Mouse (Mus musculus) adrenal gland, adult (tissue): ENCODE measurements around the gene Hbb-bh2.
A peak's percentile ranks its signal among the peaks of the same experiment; 100 is the strongest.
"Not testable (repeated sequence)": the region's sequence is repeated elsewhere in the genome, so short reads cannot be mapped to it uniquely, and the experiment has no call there.

Experiments used
- DNase-seq, 2 experiments: peaks; one replicate each; pipeline ENCODE4 v3.0.0; 2022 to 2023; ENCODE audit warnings: low spot score in 1 of 2; ENCODE audit not compliant: inconsistent age in 2 of 2

The Hbb-bh2 gene

DNA sequence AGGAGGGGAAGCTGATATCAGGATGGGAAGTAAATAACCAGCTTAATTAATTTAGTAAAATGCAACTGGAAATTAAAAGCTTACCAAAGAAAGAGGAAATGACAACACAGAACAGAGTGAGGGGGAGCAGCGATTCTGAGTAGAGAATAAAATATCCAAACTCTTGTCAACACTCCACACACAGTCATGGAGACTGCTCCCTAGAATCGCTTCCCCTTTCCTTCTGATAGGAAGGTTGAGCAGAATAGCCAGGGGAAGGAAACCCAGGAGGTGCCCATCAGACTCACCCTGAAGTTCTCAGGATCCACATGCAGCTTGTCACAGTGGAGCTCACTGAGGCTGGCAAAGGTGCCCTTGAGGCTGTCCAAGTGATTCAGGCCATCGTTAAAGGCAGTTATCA, 27.2 kb downstream of the Hbb-bh2 start:
- DNase-seq: not testable (repeated sequence)

DNA sequence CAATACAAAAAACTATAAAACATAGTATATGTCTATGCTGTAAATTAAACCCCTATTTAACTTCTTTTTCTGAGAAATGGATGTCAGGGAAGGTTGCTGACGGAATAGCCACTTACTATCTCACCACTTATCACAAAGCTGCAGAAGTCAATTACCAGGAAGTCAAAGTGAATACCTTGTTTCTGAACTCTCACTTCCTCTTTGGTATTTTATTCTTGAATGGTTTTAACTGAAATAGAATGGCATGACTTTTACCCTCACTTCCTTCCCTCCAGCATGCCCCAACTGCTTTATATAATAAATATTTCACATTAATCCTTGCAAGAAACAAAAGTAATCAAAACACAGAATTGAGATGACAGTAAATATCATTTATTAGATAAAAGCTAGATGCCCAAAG, 28.1 kb downstream of the Hbb-bh2 start:
- DNase-seq: no peak

DNA sequence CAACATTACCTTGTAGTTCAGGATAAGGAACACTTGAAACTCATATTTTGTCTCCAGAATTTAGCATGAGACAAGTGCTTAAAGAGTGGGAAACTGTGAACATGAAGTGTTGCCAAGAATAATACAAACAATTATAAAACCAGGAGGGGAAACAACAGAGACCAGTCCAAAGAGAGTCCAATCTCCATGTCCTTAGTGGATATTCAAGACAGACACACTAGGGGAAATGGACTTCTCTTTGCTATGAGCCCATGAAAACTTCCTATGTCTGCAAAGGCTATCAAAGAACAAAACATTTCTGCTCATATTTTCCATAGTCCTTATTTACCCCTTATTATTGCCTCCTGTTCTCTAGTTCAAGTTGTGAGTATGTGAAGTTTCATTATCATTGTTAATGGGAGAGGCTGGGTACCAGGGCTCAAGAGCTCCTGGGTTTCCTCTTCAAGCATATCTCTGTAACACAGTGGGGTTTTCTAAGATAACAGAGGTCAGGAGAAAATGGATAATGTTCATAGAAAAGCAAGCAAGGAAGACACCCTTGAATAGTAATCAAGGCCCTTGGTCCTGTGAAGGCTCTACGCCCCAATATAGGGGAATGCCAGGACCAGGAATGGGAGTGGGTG, 29.0 kb downstream of the Hbb-bh2 start:
- DNase-seq: no peak

DNA sequence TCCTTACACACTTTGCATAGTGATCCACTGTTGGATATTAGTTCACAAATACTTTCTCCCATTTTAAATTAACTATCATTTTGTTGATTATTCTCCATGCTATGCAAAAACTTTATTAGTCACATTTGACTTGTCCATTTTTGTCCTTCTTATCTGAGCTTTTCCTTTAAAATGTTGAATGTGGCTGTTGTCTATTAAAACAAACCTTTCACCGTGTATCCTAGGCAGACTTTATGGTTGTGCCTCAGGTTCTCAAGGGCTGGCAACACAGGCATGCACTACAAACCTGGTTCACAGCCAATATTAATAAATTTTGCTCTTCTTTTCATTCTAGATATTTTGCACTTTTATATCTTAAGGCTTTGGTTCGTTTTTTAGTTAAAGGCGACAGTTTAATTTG, 29.6 kb downstream of the Hbb-bh2 start:
- DNase-seq: no peak

DNA sequence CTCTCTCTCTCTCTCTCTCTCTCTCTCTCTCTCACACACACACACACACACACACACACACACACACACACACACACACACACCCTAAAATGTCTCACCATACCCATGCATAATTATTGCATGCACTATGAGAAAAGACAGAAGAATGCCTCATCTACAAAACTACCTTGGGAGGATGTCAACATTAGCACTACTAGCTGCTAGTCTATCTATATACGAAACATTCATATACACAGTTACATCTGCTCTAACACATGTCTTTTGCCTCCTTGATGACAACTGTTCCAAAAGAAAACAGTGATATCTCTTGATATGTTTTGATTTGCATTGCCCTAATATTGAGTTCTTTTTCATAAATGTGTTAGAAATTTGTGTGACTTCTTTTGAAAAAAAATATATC, 30.0 kb downstream of the Hbb-bh2 start:
- no peak for DNase-seq

DNA sequence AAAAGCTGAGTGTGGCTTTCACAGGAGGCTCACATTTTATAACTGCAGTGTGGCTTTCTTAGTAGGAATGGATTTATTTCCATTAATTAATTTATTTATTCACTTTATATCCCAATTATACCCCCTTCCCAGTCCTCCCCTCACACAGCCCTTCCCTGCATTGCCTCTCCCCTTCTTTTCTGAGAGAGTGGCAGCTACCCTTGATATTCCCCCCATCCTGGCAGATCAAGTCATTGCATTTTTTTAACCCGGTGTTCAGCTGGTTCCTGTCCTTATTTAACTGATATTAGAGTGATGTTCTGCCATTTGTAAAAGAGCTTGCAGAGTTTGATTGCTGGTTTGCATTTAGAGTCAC, 30.5 kb downstream of the Hbb-bh2 start:
- DNase-seq: no peak

DNA sequence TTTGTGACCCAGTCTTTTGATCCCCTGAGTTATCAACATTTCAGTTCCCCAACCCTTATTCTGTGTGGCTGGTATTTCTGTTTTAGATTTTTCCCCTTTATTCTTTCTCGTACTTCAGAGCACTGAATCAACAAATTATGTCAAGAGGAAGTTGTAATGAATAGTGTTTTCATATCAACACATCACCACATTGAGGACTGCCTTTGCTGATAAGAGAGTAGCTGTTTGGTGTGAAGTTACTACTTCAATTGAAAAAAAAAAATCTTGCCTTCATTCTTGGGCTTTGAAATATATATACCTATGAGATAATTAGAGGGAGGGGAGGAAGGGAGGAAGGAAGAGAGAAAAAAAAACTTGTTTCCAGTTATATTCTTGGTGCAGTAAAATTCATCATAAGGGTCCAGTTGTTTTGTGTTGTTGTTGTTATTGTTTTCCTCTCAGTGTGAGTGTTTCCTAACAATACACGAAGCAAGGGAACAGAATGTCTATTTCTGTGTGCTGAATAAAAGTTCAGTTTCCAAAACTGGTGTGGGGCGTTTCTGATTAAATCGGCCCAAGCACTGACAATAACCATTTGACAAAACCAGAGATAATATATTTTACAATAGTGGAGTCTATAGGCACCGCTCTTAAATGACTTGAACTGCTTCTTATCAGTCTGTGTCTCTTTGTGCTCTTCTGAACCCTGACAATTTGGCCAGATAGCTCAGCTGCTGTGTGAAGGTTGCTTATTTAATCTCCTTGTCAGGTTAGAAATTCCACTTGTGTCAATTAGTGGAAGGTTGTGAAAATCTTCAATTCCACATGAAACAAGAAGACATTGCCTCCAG, 31.1 kb downstream of the Hbb-bh2 start:
- DNase-seq: no peak

DNA sequence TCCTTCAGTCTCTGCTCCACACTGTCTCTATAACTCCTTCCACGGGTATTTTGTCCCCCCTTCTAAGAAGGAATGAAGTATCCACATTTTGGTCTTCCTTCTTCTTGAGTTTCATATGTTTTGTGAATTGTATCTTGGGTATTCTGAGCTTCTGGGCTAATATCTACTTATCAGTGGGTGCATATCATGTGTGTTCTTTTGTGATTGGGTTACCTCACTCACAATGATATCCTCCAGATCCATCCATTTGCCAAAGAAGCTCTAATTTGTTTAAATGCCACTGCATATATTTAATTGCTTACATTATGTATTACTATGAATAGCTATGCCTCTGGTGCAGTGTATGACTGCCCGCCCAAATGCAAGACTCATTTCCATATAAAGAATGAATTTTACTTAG, 32.2 kb downstream of the Hbb-bh2 start:
- not testable (repeated sequence) for DNase-seq

DNA sequence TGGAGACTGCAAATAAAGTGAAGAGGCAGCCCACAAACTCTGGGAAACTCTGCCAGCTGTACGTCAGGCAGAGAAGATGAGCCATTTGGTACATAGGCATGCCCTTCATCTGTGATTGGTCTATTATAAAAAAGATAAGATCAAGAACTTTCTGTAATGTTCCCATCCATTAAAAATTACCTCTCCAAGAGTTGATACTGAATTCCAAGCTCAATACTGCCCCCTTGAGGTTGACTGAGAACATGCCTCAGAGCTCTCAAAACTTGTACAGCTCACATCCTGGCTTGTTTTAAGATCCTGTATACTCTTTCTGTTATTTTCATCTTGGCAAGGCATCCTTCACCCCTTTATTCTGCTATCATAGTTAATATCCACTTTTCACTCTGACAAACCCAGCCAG, 33.5 kb downstream of the Hbb-bh2 start:
- peak; percentile 4 to 66 for DNase-seq

DNA sequence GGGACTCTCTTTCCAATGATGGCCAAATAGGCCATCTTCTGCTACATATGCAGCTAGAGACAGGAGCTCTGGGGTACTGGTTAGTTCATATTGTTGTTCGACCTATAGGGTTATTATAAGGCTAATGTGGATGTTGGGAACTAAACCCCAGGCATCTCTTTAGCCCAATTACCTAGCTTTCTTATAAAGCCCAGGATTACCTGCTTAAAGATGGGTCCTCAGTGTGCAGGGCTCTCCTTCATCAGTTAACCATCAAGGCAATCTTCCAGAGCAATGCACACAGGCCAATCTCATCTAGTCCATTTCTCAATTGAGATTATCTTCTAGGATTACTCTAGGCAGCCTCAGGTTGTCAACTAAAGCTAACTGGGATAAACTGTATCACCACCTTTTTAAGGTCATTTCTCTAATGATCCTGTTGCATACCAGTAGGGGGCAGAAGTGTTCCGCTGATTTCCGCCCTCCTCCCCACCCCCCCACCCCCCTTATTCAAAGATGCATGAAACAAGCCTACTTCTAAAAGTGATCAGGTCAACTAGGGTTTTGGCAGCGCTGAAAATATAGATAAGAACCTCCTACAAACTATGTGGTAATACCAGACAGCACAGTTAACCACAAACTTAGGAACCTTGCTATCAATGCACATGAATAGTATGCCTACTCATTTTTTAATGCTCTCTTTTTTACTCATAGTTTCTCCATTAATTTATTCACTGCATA, 47.5 kb downstream of the Hbb-bh2 start:
- DNase-seq: no peak

DNA sequence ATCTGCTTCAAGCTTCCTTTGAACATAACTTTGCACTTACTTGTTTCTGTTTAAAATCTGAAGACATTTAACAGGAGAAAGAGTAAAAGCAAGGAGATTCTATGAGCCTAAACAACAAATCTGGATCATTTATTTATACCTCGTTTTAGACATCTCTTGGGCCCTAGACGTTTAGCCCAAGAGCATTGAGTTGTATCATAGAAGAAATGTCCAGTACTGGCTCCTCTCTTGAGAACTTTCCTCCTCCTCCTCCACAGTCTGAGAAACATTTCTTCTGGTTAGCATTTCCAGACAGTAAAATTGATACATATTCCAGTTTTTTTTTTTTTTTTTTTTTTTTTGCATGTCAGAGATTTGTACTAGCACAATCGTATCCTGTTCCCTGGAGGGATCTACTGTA, 48.6 kb downstream of the Hbb-bh2 start, which contains the start of gene Olfr67:
TSS of gene Olfr67 (minus strand) at position 101 of the 400 bp plus-strand sequence.
- DNase-seq: no peak
